Mouse (Mus musculus) small intestine, adult 2 months (tissue): ENCODE measurements at regions not wholly inside any gene's neighbourhood (a gene's known extent, or its start where the extent isn't known, plus 50 kb on each side); places are given as distances from the start of the nearest gene placed in this dataset.

Source experiments
- H3K27ac ChIP-seq: fragments of 200-500 bp; 2 replicates; pipeline ENCODE4 v1.5.1; 2012; ENCODE audit warnings: low read depth, low read length, control low read depth, inconsistent platforms; ENCODE audit not compliant: insufficient read depth
- H3K27me3 ChIP-seq: fragments of 200-500 bp; 2 replicates; pipeline ENCODE4 v1.6.1; 2012; ENCODE audit warnings: mild to moderate bottlenecking, moderate library complexity, low read length, inconsistent platforms; ENCODE audit not compliant: control insufficient read depth, insufficient read depth
- H3K36me3 ChIP-seq: fragments of 200-500 bp; 2 replicates; pipeline ENCODE4 v1.6.1; 2012; ENCODE audit warnings: mild to moderate bottlenecking, low read length, control low read depth, inconsistent platforms; ENCODE audit not compliant: control insufficient read depth, insufficient read depth
- H3K4me1 ChIP-seq: fragments of 200-500 bp; 2 replicates; pipeline ENCODE4 v1.6.1; 2012; ENCODE audit warnings: low read length, inconsistent platforms, mixed read lengths; ENCODE audit not compliant: control insufficient read depth, insufficient read depth, insufficient read length
- H3K4me3 ChIP-seq: fragments of 200-500 bp; 2 replicates; pipeline ENCODE4 v1.5.1; 2012; ENCODE audit warnings: low read depth, mild to moderate bottlenecking, control low read depth, inconsistent platforms, low read length, moderate library complexity
- CTCF ChIP-seq: fragments of 200-500 bp; IDR thresholded peaks from 2 replicates; pipeline ENCODE4 v1.5.1; 2012; ENCODE audit warnings: low read depth, mild to moderate bottlenecking, control low read depth, inconsistent platforms, low read length, moderate library complexity, mixed read lengths; ENCODE audit not compliant: insufficient replicate concordance, insufficient read length; ENCODE audit errors: extremely low read depth
- POLR2A ChIP-seq: fragments of 200-500 bp; IDR thresholded peaks from 2 replicates; pipeline ENCODE4 v1.6.1; 2012; ENCODE audit warnings: low read depth, mild to moderate bottlenecking, control low read depth, inconsistent platforms, low read length, moderate library complexity
- WGBS: fragments of 180-500 bp; shearing (Covaris S2); methylation state at CpG from one replicate; pipeline ENCODE4 v1.1.7; 2018; 5-methylcytosine and 5-hydroxymethylcytosine counted together

GRCm38 (mm10) chr10:95095847-95096246 is 151.2 kb upstream of the Plxnc1 start:
- Histone ChIP-seq H3K4me3 (no peak overlapping the region), H3K27me3 (no peaks in the 10 kb centered on the region), H3K27ac (no peak overlapping the region), H3K4me1 (peaks cover 5% of the 10 kb centered on the region; the same call in 1 of the 2 replicates), H3K36me3 (no peaks in the 10 kb centered on the region)
- 95% methylated on average over 4 of the region's 4 CpGs for WGBS
- TF ChIP-seq CTCF = no peak
- no peak for TF ChIP-seq POLR2A

GRCm38 (mm10) chr10:95094771-95095170 is 150.1 kb upstream of the Plxnc1 start:
- TF ChIP-seq CTCF = no peak
- H3K4me3 ChIP-seq = no peak overlapping the region
- no peak overlapping the region for H3K27ac ChIP-seq
- 91% methylated on average over 8 of the region's 8 CpGs for WGBS
- peaks cover 11% of the 10 kb centered on the region; the same call in 1 of the 2 replicates for H3K4me1 ChIP-seq
- H3K36me3 ChIP-seq = no peaks in the 10 kb centered on the region
- H3K27me3 ChIP-seq = no peaks in the 10 kb centered on the region

GRCm38 (mm10) chr10:95093266-95093665 is 148.6 kb upstream of the Plxnc1 start:
- Histone ChIP-seq H3K27me3 (no peaks in the 10 kb centered on the region), H3K4me1 (peaks cover 11% of the 10 kb centered on the region; the same call in 1 of the 2 replicates), H3K36me3 (no peaks in the 10 kb centered on the region), H3K27ac (no peak overlapping the region), H3K4me3 (no peak overlapping the region)
- TF ChIP-seq POLR2A (no peak), CTCF (no peak)
- WGBS = 26% methylated on average over 5 of the region's 5 CpGs

- H3K4me3 ChIP-seq = no peak overlapping the region
- H3K36me3 ChIP-seq = no peaks in the 10 kb centered on the region
- H3K4me1 ChIP-seq = peaks cover 11% of the 10 kb centered on the region; the same call in 1 of the 2 replicates
- WGBS = 35% methylated on average over 6 of the region's 6 CpGs
- no peaks in the 10 kb centered on the region for H3K27me3 ChIP-seq
- 0 out of 2 replicates have a peak overlapping the region, but pooled peaks have one; percentile 45 for H3K27ac ChIP-seq
- TF ChIP-seq CTCF (no peak), POLR2A (no peak)
Measured at GRCm38 (mm10) chr10:95091086-95091485, 146.5 kb upstream of the Plxnc1 start.

- 33% methylated on average over 4 of the region's 4 CpGs for WGBS
- Histone ChIP-seq H3K4me1 (peaks cover 11% of the 10 kb centered on the region; the same call in 1 of the 2 replicates), H3K27ac (0 out of 2 replicates have a peak overlapping the region, but pooled peaks have one; percentile 45), H3K4me3 (no peak overlapping the region), H3K27me3 (no peaks in the 10 kb centered on the region), H3K36me3 (no peaks in the 10 kb centered on the region)
- TF ChIP-seq CTCF = no peak
- TF ChIP-seq POLR2A = no peak
Measured at GRCm38 (mm10) chr10:95090641-95091040, 146.0 kb upstream of the Plxnc1 start.

GRCm38 (mm10) chr10:95090035-95090434 is 145.4 kb upstream of the Plxnc1 start:
- Histone ChIP-seq H3K27me3 (no peaks in the 10 kb centered on the region), H3K4me3 (no peak overlapping the region), H3K27ac (peak overlapping the region; percentile 59; the same call in 1 of the 2 replicates), H3K36me3 (no peaks in the 10 kb centered on the region), H3K4me1 (peaks cover 11% of the 10 kb centered on the region; the same call in 1 of the 2 replicates)
- WGBS = 89% methylated on average over 9 of the region's 9 CpGs
- TF ChIP-seq CTCF = no peak
- TF ChIP-seq POLR2A = no peak

GRCm38 (mm10) chr10:95087864-95088570 is 143.4 kb upstream of the Plxnc1 start:
- Histone ChIP-seq H3K27me3 (no peaks in the 10 kb centered on the region), H3K4me3 (no peak overlapping the region)
- WGBS = 44% methylated on average over 13 of the region's 13 CpGs

More at GRCm38 (mm10) chr10:95087864-95088570, 143.4 kb upstream of the Plxnc1 start:
- Histone ChIP-seq H3K36me3 (no peaks in the 10 kb centered on the region), H3K27ac (no peak overlapping the region), H3K4me1 (peaks cover 9% of the 10 kb centered on the region; the same call in 1 of the 2 replicates)
- peak; percentile 64; the same call in 1 of the 2 replicates for TF ChIP-seq CTCF
- TF ChIP-seq POLR2A = no peak
